Mouse (Mus musculus): ENCODE measurements at regions not wholly inside any gene's neighbourhood (a gene's known extent, or its start where the extent isn't known, plus 50 kb on each side); places are given as distances from the start of the nearest gene placed in this dataset.

DNA sequence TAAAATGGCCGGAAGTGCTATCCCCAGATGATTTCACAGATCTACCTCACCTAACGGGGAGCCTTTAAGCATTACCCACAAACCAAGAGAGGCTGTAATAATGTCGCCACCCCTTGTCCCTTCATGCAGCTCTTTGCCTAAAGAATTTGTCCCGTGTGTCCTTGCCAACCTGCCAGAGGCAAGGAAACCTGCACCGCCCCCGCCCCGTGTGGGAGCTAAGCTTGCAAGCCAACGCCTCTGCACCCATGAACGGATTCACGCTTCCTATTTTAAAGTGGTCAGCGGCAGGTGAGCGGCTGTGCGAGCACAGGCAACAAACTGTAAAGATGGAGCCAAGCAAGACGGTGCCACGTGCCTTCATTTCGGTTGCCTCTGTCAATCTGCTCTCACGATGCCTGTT is 63.1 kb downstream of the Gm11011 start:
- WGBS: 90% methylated on average over 17 of the region's 17 CpGs
- ATAC-seq: no peak
- H3K4me1 ChIP-seq (replicated peaks): no peaks in the 10 kb centered on the region
- H3K9ac ChIP-seq (replicated peaks): no peak overlapping the region
- H3K36me3 ChIP-seq: no peaks in the 10 kb centered on the region
- no peaks in the 10 kb centered on the region for H3K27me3 ChIP-seq
- no peak overlapping the region for H3K4me3 ChIP-seq (replicated peaks)
- no peak overlapping the region for H3K27ac ChIP-seq
- no peak overlapping the region for H3K4me2 ChIP-seq (replicated peaks)
- no peaks in the 10 kb centered on the region for H3K9me3 ChIP-seq

DNA sequence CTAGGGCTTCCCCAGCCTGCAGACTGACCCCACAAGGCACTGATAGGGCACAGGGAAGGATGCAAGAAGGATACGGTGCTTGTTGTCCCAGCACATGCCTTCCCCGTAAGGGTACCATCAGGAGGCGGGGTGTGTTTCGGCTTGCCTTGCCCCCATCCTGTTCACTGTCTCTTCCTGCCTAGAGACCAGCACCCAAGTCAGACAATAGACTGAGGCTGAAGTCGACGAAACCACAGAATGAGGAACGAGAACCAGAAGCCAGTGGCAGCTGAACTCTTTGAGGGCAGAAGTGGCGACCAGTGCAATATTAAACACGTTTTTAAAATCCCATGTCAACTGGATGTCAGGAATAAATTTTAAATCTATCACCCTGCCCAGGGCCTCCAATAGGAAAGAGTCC is 67.6 kb downstream of the Gm11011 start:
- Histone ChIP-seq H3K9ac (replicated peaks) (no peak overlapping the region), H3K4me2 (replicated peaks) (no peak overlapping the region)
- WGBS: 86% methylated on average over 9 of the region's 9 CpGs

DNA sequence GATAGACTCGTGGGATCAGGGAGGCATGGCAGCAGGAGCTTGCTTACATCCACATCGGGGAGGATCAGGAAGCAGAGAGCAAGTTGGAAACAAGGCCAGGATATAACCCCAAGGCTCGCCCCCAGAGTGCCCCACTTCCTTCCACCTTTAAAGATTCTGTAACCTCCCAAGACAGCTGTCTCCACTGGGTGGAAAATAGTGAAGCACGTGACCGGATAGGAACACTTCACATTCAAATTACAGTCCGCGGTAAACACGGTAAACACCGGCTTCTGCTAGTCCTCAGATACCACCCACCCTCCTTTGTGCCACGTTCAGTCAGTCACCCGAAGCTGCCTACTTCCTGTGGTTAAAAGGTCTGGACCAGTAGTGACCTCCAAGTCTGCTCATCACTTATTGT is 72.2 kb downstream of the Gm11011 start:
- H3K9ac ChIP-seq (replicated peaks): no peak overlapping the region
- WGBS: 72% methylated on average over 11 of the region's 11 CpGs
- no peaks in the 10 kb centered on the region for H3K27me3 ChIP-seq
- H3K4me2 ChIP-seq (replicated peaks): no peak overlapping the region
- no peaks in the 10 kb centered on the region for H3K36me3 ChIP-seq
- no peaks in the 10 kb centered on the region for H3K4me1 ChIP-seq (replicated peaks)
- H3K4me3 ChIP-seq (replicated peaks): no peak overlapping the region
- H3K9me3 ChIP-seq: no peaks in the 10 kb centered on the region
- no peak overlapping the region for H3K27ac ChIP-seq
- ATAC-seq: no peak

More for the DNA sequence above, 67.6 kb downstream of the Gm11011 start:
- Histone ChIP-seq H3K4me3 (replicated peaks) (no peak overlapping the region), H3K27me3 (no peaks in the 10 kb centered on the region), H3K9me3 (no peaks in the 10 kb centered on the region), H3K4me1 (replicated peaks) (no peaks in the 10 kb centered on the region), H3K36me3 (no peaks in the 10 kb centered on the region), H3K27ac (no peak overlapping the region)
- no peak for ATAC-seq

DNA sequence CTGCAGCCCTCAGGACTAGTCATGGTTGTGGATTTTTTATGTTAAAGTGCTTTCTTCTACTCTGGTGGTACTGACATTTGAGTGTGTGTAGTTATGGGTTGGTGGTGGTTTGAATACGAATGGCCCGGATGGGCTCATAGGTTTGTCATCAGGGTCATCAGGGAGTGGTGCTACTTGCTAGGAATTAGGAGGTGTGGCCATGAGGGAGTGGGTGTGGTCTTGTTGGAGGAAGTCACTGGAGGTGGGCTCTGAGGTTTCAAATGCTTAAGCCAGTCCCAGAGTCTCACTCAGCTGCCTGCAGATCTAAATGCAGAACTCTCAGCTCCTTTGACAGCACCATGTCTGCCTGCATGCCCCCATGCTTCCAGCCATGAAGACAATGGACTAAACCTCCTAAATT is 76.8 kb downstream of the Gm11011 start:
- Histone ChIP-seq H3K4me1 (replicated peaks) (no peaks in the 10 kb centered on the region), H3K4me2 (replicated peaks) (no peak overlapping the region), H3K27me3 (no peaks in the 10 kb centered on the region), H3K9me3 (no peaks in the 10 kb centered on the region), H3K27ac (no peak overlapping the region), H3K9ac (replicated peaks) (no peak overlapping the region), H3K4me3 (replicated peaks) (no peak overlapping the region), H3K36me3 (no peaks in the 10 kb centered on the region)
- no peak for ATAC-seq
- WGBS: 96% methylated on average over 2 of the region's 2 CpGs

DNA sequence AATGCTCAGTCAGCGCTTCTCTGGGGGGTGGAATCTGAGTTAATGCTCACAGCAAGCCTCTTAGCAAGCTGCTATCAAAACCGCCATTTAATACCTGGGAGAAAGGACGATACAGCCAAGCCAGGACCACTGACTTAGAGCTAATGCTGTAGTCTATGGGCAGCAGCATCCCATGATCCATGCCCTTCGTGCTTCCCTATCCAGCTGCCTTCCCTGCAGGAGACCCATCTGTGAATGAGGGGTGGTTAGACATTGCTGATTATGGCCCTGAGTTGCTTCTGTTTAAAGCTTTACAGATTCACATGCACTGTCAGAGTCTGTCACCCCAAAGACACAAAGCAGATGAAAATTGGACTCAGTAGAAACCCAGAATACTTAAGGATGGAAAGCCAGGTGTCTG is 78.1 kb downstream of the Gm11011 start:
- 79% methylated on average over 4 of the region's 4 CpGs for WGBS
- no peaks in the 10 kb centered on the region for H3K9me3 ChIP-seq
- H3K4me3 ChIP-seq (replicated peaks): no peak overlapping the region
- no peak overlapping the region for H3K27ac ChIP-seq
- H3K4me2 ChIP-seq (replicated peaks): no peak overlapping the region
- H3K36me3 ChIP-seq: no peaks in the 10 kb centered on the region
- H3K27me3 ChIP-seq: no peaks in the 10 kb centered on the region
- no peak for ATAC-seq
- H3K9ac ChIP-seq (replicated peaks): no peak overlapping the region
- H3K4me1 ChIP-seq (replicated peaks): no peaks in the 10 kb centered on the region

DNA sequence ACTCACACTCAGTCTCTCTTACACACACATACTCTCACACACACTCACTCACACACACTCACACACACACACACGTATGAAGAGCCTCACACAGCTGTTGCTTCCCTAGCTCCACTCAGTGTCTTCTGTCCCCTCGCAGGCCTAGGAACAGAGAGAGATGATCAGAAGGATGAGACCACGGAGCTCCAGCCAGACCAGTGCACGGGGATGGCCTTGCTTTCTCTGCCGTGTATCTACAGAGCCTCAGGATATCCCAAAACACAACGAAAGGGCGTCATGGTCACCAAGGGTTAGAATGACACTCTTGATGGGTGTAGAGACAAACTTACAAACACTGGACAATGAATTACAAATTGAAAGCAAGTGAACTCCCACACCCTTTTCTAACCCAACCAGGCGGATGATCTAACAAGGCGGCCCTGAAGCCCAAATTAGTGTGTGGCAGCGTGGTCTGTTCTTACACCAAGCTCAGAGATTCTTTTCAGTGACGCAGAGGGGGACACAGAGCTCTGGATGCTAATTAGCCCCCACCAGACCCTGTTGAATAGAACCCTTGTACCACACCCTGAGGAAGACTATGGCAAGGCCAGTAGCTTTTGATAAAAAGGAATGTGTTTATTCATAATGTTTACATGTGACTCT is 83.0 kb downstream of the Gm11011 start:
- 73% methylated on average over 11 of the region's 11 CpGs for WGBS
- H3K4me1 ChIP-seq (replicated peaks): 0 out of 2 replicates have a peak, but pooled peaks cover 3% of the 10 kb centered on the region
- no peak overlapping the region for H3K4me2 ChIP-seq (replicated peaks)
- H3K4me3 ChIP-seq (replicated peaks): no peak overlapping the region
- H3K27me3 ChIP-seq: no peaks in the 10 kb centered on the region
- no peaks in the 10 kb centered on the region for H3K36me3 ChIP-seq
- H3K27ac ChIP-seq: no peak overlapping the region
- ATAC-seq: no peak
- H3K9ac ChIP-seq (replicated peaks): no peak overlapping the region
- no peaks in the 10 kb centered on the region for H3K9me3 ChIP-seq

DNA sequence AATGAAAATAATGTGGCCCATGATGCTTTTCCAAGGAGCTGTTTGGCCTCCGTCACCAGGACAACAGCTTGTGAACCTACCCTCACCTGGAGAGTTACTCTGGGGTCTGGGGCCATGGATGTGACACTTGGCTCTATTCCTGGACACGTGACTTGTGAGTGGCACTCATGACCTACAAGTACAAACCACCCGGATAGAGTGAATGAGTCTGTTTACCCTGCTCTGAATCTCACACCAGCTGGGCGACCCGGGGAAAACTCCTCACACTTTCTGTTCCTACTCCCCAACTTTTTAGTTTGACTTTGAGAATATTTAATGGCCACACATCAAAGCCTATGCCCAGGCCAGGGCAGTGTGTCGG is 84.0 kb downstream of the Gm11011 start:
- WGBS: 85% methylated on average over 6 of the region's 6 CpGs
- no peaks in the 10 kb centered on the region for H3K36me3 ChIP-seq
- H3K27ac ChIP-seq: no peak overlapping the region
- no peak overlapping the region for H3K4me3 ChIP-seq (replicated peaks)
- H3K4me1 ChIP-seq (replicated peaks): 0 out of 2 replicates have a peak, but pooled peaks cover 3% of the 10 kb centered on the region
- no peak overlapping the region for H3K9ac ChIP-seq (replicated peaks)
- no peaks in the 10 kb centered on the region; the same call in 1 of the 2 replicates for H3K27me3 ChIP-seq
- no peak overlapping the region for H3K4me2 ChIP-seq (replicated peaks)
- no peak for ATAC-seq
- no peaks in the 10 kb centered on the region for H3K9me3 ChIP-seq

DNA sequence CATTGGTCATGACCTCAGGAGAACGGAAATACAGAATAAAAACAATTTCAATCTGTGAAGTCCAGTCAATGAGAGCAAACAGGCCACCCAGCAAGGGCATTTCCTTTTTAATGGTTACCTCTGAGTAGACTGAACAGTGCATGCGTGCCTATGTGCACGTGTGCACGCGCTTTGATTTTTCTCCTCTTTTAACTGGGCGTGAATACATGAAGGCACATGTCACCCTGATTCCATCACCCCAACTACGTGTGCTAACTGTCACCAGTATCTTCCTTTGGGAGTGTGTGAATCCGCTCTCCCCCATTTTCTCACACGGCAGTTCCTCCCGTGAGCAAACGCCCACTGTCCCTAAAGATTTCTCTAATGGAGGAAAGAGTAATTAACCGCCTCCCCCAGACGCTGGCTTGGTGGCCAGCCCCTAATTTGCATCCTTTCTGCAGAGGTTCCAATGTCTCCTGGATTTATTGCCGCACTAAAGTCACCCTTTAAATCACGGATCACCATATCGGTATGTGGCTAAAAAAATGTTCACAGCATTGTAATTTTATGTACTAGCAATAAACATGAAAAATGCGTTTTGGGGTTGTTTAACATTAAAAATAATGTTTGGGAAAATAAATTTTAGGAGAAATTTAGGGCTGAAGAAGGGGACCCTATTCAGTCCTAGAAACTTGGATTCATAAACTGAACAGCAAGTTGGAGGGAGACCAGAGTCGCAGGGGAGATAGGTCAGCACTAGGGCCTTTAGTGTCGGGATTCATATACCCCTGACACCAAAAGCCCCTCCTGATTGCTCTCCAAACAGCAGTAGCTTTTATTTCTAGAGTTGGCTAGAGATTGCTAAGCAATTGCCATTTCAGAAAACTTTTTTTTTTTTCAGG is 84.6 kb downstream of the Gm11011 start:
- H3K36me3 ChIP-seq: no peaks in the 10 kb centered on the region
- H3K9me3 ChIP-seq: no peaks in the 10 kb centered on the region
- H3K4me3 ChIP-seq (replicated peaks): no peak overlapping the region

DNA sequence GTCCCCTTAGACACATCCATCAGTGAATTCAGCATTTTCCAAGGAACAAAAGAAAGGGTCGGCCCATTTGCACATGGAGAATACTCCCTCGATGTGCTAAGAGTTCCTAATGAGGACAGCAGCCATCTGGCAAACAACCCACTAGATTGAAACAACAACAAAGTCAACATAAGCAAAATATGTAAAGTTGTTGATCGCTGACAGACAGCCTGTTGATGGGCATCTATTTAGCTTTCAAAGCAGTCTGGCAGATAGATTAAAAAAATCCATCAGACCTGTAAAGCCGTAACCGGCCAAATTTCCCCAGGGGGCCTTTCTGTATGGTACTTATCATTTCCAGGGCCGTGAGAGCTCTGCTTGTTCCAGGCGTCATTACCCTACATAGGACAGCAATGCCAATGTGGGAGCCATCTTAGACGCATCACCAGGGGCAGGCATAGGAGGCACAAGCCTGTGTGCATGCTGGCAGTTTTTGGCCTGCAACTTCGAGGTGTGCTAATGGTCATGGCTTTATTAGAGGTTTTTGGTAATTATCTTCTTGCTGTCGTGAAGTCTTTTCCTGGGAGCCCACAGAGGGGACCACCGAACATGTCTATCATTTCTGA is 85.7 kb downstream of the Gm11011 start:
- H3K4me2 ChIP-seq (replicated peaks): no peak overlapping the region
- ATAC-seq: no peak
- H3K27me3 ChIP-seq: no peaks in the 10 kb centered on the region; the same call in 1 of the 2 replicates
- WGBS: 75% methylated on average over 11 of the region's 11 CpGs
- no peak overlapping the region for H3K27ac ChIP-seq
- H3K4me3 ChIP-seq (replicated peaks): no peak overlapping the region
- 0 out of 2 replicates have a peak, but pooled peaks cover 3% of the 10 kb centered on the region for H3K4me1 ChIP-seq (replicated peaks)
- no peak overlapping the region for H3K9ac ChIP-seq (replicated peaks)
- no peaks in the 10 kb centered on the region for H3K9me3 ChIP-seq
- no peaks in the 10 kb centered on the region for H3K36me3 ChIP-seq

More for the DNA sequence above, 84.6 kb downstream of the Gm11011 start:
- WGBS: 76% methylated on average over 19 of the region's 19 CpGs
- H3K27ac ChIP-seq: no peak overlapping the region
- H3K4me1 ChIP-seq (replicated peaks): 0 out of 2 replicates have a peak, but pooled peaks cover 3% of the 10 kb centered on the region
- no peaks in the 10 kb centered on the region; the same call in 1 of the 2 replicates for H3K27me3 ChIP-seq
- no peak for ATAC-seq
- no peak overlapping the region for H3K4me2 ChIP-seq (replicated peaks)
- no peak overlapping the region for H3K9ac ChIP-seq (replicated peaks)

DNA sequence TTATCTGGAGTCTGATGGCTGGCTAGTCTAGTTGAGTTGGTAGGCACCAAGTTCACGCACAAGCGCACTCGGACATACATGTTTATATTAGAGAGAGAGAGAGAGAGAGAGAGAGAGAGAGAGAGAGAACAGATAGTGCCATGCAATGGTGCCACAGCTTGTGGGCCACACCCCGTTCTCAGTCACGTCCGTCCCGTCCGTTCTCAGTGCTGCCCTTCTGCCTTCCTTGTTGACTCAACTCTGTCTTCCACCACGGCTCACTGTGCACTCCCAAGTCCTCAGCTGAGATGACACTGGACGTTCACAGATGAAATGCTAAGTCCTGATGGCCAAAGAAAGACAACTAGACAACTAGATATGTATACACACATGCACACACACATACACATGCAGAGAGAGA is 92.2 kb downstream of the Gm11011 start:
- 89% methylated on average over 10 of the region's 10 CpGs for WGBS
- Histone ChIP-seq H3K4me2 (replicated peaks) (no peak overlapping the region), H3K36me3 (no peaks in the 10 kb centered on the region), H3K9ac (replicated peaks) (no peak overlapping the region), H3K4me3 (replicated peaks) (no peak overlapping the region), H3K4me1 (replicated peaks) (peaks cover 12% of the 10 kb centered on the region; the same call in 1 of the 2 replicates), H3K27me3 (no peaks in the 10 kb centered on the region; the same call in 1 of the 2 replicates), H3K9me3 (no peaks in the 10 kb centered on the region), H3K27ac (no peak overlapping the region)
- ATAC-seq: no peak

DNA sequence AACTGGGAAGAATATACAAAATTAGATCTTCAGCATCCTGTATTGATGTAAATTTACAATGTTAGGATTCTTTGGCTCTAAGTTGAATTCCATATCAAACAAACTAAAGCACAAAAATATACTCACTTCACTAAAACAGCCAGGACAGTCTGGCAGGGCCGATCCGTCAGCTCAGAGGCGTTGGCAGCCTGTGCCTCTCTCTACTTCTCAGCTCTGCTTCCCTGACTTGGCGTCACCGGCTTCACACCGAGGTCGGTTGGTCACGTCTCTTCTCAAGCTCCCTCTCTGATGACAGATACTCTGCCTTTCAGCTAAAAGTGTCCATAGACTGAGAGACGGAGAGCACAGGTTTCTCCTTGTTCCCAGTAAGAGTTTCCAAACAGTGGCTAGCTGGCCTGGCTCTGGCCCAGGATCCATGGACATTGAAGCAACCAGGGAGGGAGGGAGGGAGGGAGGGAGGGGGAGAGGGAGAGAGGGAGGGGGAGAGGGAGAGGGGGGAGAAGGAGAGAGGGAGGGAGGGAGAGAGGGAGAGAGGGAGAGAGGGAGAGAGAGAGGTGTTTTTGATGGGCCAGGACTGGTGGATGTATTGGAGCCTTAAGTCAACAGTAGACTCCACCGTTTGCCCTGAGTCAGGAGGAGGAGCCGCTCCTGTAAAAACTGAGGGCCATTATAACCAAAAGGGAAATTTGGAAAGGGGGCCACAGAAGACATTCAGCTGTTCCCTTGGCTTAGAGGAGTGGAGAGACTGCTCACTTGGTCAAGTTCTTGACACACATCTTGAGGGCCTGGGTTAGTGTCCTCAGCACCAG is 92.8 kb downstream of the Gm11011 start:
- Histone ChIP-seq H3K9ac (replicated peaks) (no peak overlapping the region), H3K9me3 (no peaks in the 10 kb centered on the region), H3K4me3 (replicated peaks) (no peak overlapping the region), H3K4me2 (replicated peaks) (no peak overlapping the region), H3K36me3 (no peaks in the 10 kb centered on the region), H3K27me3 (no peaks in the 10 kb centered on the region; the same call in 1 of the 2 replicates), H3K27ac (no peak overlapping the region), H3K4me1 (replicated peaks) (peaks cover 12% of the 10 kb centered on the region; the same call in 1 of the 2 replicates)
- 78% methylated on average over 11 of the region's 11 CpGs for WGBS
- ATAC-seq: no peak
